Mouse (Mus musculus) forebrain, embryonic 10.5 days (tissue): ENCODE results near the gene Tmem243. TPM values are rescaled to one million over a fixed set of nuclear protein-coding genes. Genes with fewer than 3 reads are reported as not detected.
A peak's percentile ranks its signal among the peaks of the same experiment; 100 is the strongest.
"Not testable (repeated sequence)": the region's sequence is repeated elsewhere in the genome, so short reads cannot be mapped to it uniquely, and the experiment has no call there.

Experiments used
- DNase-seq: peaks from one replicate; pipeline ENCODE4 v3.0.0-alpha.2; 2017; ENCODE audit warnings: low spot score; ENCODE audit errors: extremely low spot score
- H3K27ac ChIP-seq: fragments of 300-500 bp; sonication (generic); 2 replicates; pipeline ENCODE4 v1.5.1; 2016; ENCODE audit warnings: mild to moderate bottlenecking
- H3K27me3 ChIP-seq: fragments of 300-500 bp; sonication (generic); 2 replicates; pipeline ENCODE4 v1.6.1; 2016; ENCODE audit warnings: mild to moderate bottlenecking; ENCODE audit not compliant: poor library complexity, severe bottlenecking
- H3K36me3 ChIP-seq: fragments of 300-500 bp; sonication (generic); replicated peaks from 2 replicates; pipeline ENCODE4 v1.6.1; 2016; ENCODE audit warnings: mild to moderate bottlenecking, moderate library complexity
- H3K4me1 ChIP-seq: fragments of 300-500 bp; sonication (generic); 2 replicates; pipeline ENCODE4 v1.6.1; 2016
- H3K4me3 ChIP-seq: fragments of 300-500 bp; sonication (generic); 2 replicates; pipeline ENCODE4 v1.5.1; 2016; ENCODE audit warnings: mild to moderate bottlenecking, moderate library complexity
- H3K9me3 ChIP-seq: fragments of 300-500 bp; sonication (generic); 2 replicates; pipeline ENCODE4 v1.6.1; 2016; ENCODE audit warnings: mild to moderate bottlenecking, moderate library complexity
- WGBS: fragments of 180-500 bp; shearing (Covaris S2); methylation state at CpG from one replicate; pipeline ENCODE4 v1.1.7; 2016; 5-methylcytosine and 5-hydroxymethylcytosine counted together
- polyA plus RNA-seq: library from polyadenylated mRNA; unstranded; fragments of >200 nt; fragmentation: Nextera tagmentation; extraction: Ambion mirVana; gene quantifications from 2 replicates; pipeline ENCODE4 v1.2.1, GENCODE M21; 2016

Tmem243 gene
- polyA plus RNA-seq, 1 experiment from 2014 or later: 22.7 TPM

- DNase-seq: peak; percentile 25
- 24% methylated on average over 7 of the region's 7 CpGs for WGBS
- peak overlapping the region; percentile 99 for H3K27ac ChIP-seq
- H3K4me3 ChIP-seq: peak overlapping the region; percentile 94
- no peaks in the 10 kb centered on the region for H3K27me3 ChIP-seq
- peaks cover 12% of the 10 kb centered on the region for H3K36me3 ChIP-seq
- no peaks in the 10 kb centered on the region for H3K9me3 ChIP-seq
- H3K4me1 ChIP-seq: peaks cover 20% of the 10 kb centered on the region
Observed at GRCm38 (mm10) chr5:9162088-9162487, 61.6 kb downstream of the Tmem243 start.

- no peaks in the 10 kb centered on the region for H3K27me3 ChIP-seq
- peaks cover 17% of the 10 kb centered on the region for H3K4me1 ChIP-seq
- H3K36me3 ChIP-seq: peaks cover 7% of the 10 kb centered on the region
- no peak overlapping the region for H3K27ac ChIP-seq
- DNase-seq: no peak
- H3K4me3 ChIP-seq: no peak overlapping the region
- no peaks in the 10 kb centered on the region for H3K9me3 ChIP-seq
- WGBS: 92% methylated on average over 3 of the region's 3 CpGs
Observed at GRCm38 (mm10) chr5:9163411-9163810, 62.9 kb downstream of the Tmem243 start.

- WGBS: 83% methylated on average over 10 of the region's 10 CpGs
- not testable (repeated sequence) for DNase-seq, H3K36me3 ChIP-seq, H3K4me3 ChIP-seq, H3K9me3 ChIP-seq, H3K27ac ChIP-seq, H3K4me1 ChIP-seq, H3K27me3 ChIP-seq
Observed at GRCm38 (mm10) chr5:9165151-9165550, 64.7 kb downstream of the Tmem243 start.

- Histone ChIP-seq H3K4me1 (peaks cover 8% of the 10 kb centered on the region), H3K9me3 (no peaks in the 10 kb centered on the region), H3K4me3 (no peak overlapping the region), H3K27ac (no peak overlapping the region), H3K36me3 (no peaks in the 10 kb centered on the region), H3K27me3 (no peaks in the 10 kb centered on the region)
- WGBS: 80% methylated on average over 8 of the region's 8 CpGs
- no peak for DNase-seq
Observed at GRCm38 (mm10) chr5:9166366-9166765, 65.9 kb downstream of the Tmem243 start.

GRCm38 (mm10) chr5:9169328-9170005, 69.0 kb downstream of the Tmem243 start:
- not testable (repeated sequence) for H3K27me3 ChIP-seq, H3K36me3 ChIP-seq, H3K27ac ChIP-seq, H3K4me3 ChIP-seq, DNase-seq, H3K9me3 ChIP-seq, H3K4me1 ChIP-seq
- WGBS: 82% methylated on average over 5 of the region's 5 CpGs

GRCm38 (mm10) chr5:9173295-9173694, 72.8 kb downstream of the Tmem243 start:
- Histone ChIP-seq H3K27ac (no peak overlapping the region), H3K4me1 (no peaks in the 10 kb centered on the region), H3K9me3 (no peaks in the 10 kb centered on the region), H3K27me3 (no peaks in the 10 kb centered on the region), H3K4me3 (no peak overlapping the region), H3K36me3 (no peaks in the 10 kb centered on the region)
- WGBS: 77% methylated on average over 2 of the region's 2 CpGs
- no peak for DNase-seq

GRCm38 (mm10) chr5:9186467-9186866, 86.0 kb downstream of the Tmem243 start:
- H3K9me3 ChIP-seq: no peaks in the 10 kb centered on the region
- H3K4me3 ChIP-seq: no peak overlapping the region
- no peaks in the 10 kb centered on the region for H3K36me3 ChIP-seq
- 89% methylated on average over 1 of the region's 1 CpGs for WGBS
- no peaks in the 10 kb centered on the region for H3K4me1 ChIP-seq
- no peaks in the 10 kb centered on the region for H3K27me3 ChIP-seq
- no peak overlapping the region for H3K27ac ChIP-seq
- no peak for DNase-seq

Other genes with a start within 250 kb of the Tmem243 start
- 0.29 and 0.64 TPM in 2 replicates for gene Abcb4, start 207.0 kb upstream of the Tmem243 start, polyA plus RNA-seq
- 30.9 and 32.4 TPM in 2 replicates for gene Crot, start 103.3 kb upstream of the Tmem243 start, polyA plus RNA-seq
- gene Dmtf1, start 61.1 kb downstream of the Tmem243 start, polyA plus RNA-seq: 57.7 and 59.4 TPM in 2 replicates
- 2.1 and 2.5 TPM in 2 replicates for gene 9330182L06Rik, start 165.4 kb downstream of the Tmem243 start, polyA plus RNA-seq